ENCODE assay signal across 10 mouse cellular contexts in the genomic region with DNA sequence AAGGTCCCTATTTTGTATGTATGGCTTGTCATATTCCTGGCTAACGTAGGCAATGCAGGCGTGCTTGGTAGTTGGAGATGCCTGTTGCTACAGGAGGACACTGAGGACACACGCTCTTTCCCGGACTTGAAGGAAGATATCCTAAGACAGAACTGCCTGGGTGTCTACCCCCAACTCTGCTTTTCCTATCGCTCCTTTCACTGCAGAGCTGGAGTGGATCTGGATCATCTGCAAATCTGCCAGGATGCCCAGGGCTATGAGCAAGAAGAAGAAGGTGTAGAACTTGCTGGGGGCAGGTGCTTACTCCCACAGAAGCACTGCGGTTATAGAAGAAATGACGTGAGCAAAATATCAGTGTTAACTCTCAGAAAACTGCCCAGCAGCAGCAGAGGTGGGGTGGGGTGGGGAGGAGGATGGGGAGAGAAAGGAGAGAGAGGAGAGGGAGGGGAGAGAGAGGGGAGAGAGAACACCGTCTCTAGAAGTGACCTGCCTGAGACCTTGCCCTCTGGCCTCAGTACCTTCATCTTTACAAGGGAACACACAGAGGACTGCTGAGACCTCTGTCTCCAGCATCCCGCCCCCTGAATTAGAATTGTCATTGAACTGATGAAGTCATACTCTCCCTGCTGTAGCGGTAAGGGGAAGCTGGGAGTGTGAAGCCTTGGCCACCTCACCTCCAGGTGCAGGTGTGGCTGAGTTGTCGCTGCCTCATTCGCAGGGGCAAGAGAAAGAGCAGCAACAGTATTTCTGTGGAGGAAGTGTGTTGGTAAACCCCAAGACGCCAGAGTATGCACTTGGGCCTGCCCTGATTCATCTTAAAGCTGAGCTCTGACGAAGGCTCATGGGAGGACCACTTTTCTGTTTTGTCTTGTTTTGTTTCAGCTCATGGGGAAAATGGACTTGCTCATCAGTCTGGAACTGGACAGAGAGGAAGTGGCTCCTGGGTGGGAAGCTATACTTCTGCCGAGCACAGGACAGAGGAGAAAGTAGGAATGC. TPM values are rescaled to one million over a fixed set of nuclear protein-coding genes. Genes with fewer than 3 reads are reported as not detected.
A peak's percentile ranks its signal among the peaks of the same experiment; 100 is the strongest.
DNase-seq lines count a peak whose midpoint lies in the region; ATAC-seq and TF ChIP-seq lines count a peak whose summit lies in the region.
"Had no signal": no experiment of that assay in that cellular context is flagged by ENCODE, and none has a peak within 500 bp of the region (broad histone marks: within the 10 kb centered on the region; RNA-seq: fewer than 3 reads in every experiment).

No protein-coding gene starts in this region.

- WGBS in kidney, adult 2 months, result 65% methylated on average over 15 of the region's 15 CpGs
- 69% methylated on average over 15 of the region's 15 CpGs for WGBS in heart, embryonic 14.5 days
- 72% methylated on average over 15 of the region's 15 CpGs for WGBS in hindbrain, embryonic 12.5 days

- no peak for TF ChIP-seq CTCF in kidney, adult 2 months (conservative IDR thresholded peaks at IDR 0.05; ENCODE audit: insufficient read depth, insufficient read length, low read depth, low read length)

- H3K4me3 ChIP-seq in kidney, adult 2 months (ENCODE audit: insufficient read depth, low read depth, low read length), result no peak overlapping the region
- no peak overlapping the region for H3K4me3 ChIP-seq in heart, embryonic 14.5 days (ENCODE audit: control insufficient read depth in 1 of 2, insufficient read depth in 1 of 2, low read depth in 1 of 2, low read length in 2 of 2)
- no peak overlapping the region for H3K4me3 ChIP-seq in hindbrain, embryonic 12.5 days
- H3K4me3 ChIP-seq: midbrain, embryonic 15.5 days had no signal

- no peak overlapping the region for H3K4me2 ChIP-seq in heart, embryonic 14.5 days (ENCODE audit: low read length)
- H3K4me2 ChIP-seq in hindbrain, embryonic 12.5 days (replicated peaks), result no peak overlapping the region
- H3K4me2 ChIP-seq: midbrain, embryonic 15.5 days had no signal

- no peaks in the 10 kb centered on the region for H3K27me3 ChIP-seq in kidney, adult 2 months (replicated peaks; ENCODE audit: control insufficient read depth, insufficient read depth, low read length)
- H3K27me3 ChIP-seq in heart, embryonic 14.5 days (ENCODE audit: control insufficient read depth, insufficient read depth, low read length), result no peaks in the 10 kb centered on the region
- H3K27me3 ChIP-seq in hindbrain, embryonic 12.5 days, result no peaks in the 10 kb centered on the region
- H3K27me3 ChIP-seq: midbrain, embryonic 15.5 days had no signal

- no peak for ATAC-seq in heart, embryonic 14.5 days (ENCODE audit: insufficient number of reproducible peaks, insufficient read depth, low FRiP score, low read depth)
- ATAC-seq in cerebellum, adult (ENCODE audit: insufficient number of reproducible peaks, low FRiP score, low TSS enrichment), result no peak
- ATAC-seq in hindbrain, embryonic 12.5 days (ENCODE audit: low FRiP score), result no peak
- ATAC-seq: midbrain, embryonic 15.5 days had no signal

- no peaks in the 10 kb centered on the region for H3K9me3 ChIP-seq in heart, embryonic 14.5 days (ENCODE audit: control insufficient read depth, low read length)
- H3K9me3 ChIP-seq in hindbrain, embryonic 12.5 days (replicated peaks), result no peaks in the 10 kb centered on the region
- H3K9me3 ChIP-seq: midbrain, embryonic 15.5 days had no signal

- no peak for TF ChIP-seq POLR2A in kidney, adult 2 months (IDR thresholded peaks at IDR 0.05; ENCODE audit: low read depth, low read length)

- no peaks in the 10 kb centered on the region for H3K36me3 ChIP-seq in kidney, adult 2 months (ENCODE audit: control insufficient read depth, insufficient read depth, low read length)
- no peaks in the 10 kb centered on the region for H3K36me3 ChIP-seq in heart, embryonic 14.5 days (ENCODE audit: control insufficient read depth, insufficient read depth, low read length)
- H3K36me3 ChIP-seq in hindbrain, embryonic 12.5 days, result no peaks in the 10 kb centered on the region
- H3K36me3 ChIP-seq: G1E; midbrain, embryonic 15.5 days had no signal

- no peak overlapping the region for H3K9ac ChIP-seq in heart, embryonic 14.5 days (ENCODE audit: low read length)
- no peak overlapping the region for H3K9ac ChIP-seq in hindbrain, embryonic 12.5 days
- H3K9ac ChIP-seq: midbrain, embryonic 15.5 days had no signal

- no peak for DNase-seq in kidney, adult 2 months
- no peak for DNase-seq in kidney, postnatal 25 days
- DNase-seq in CD4-positive, CD25-positive, alpha-beta regulatory T cell, adult 2 months (ENCODE audit: low read depth, low spot score), result peak; percentile 82
- DNase-seq in monocyte, adult 2 months (ENCODE audit: low read depth in 1 of 2, low spot score in 2 of 2), result peak; percentile 28 to 31
- DNase-seq in cerebellum, adult 18-20 months, result no peak

- H3K27ac ChIP-seq in kidney, adult 2 months (ENCODE audit: insufficient read depth, low read depth, low read length), result peak overlapping the region; percentile 85
- peak overlapping the region; percentile 58 to 62 for H3K27ac ChIP-seq in heart, embryonic 14.5 days (replicated peaks in 1 of 2; ENCODE audit: control insufficient read depth in 1 of 2, insufficient read depth in 1 of 2, low read depth in 2 of 2, low read length in 2 of 2)
- no peak overlapping the region for H3K27ac ChIP-seq in hindbrain, embryonic 12.5 days
- H3K27ac ChIP-seq: midbrain, embryonic 15.5 days had no signal

- peaks cover 3% of the 10 kb centered on the region; the same call in 1 of the 2 replicates for H3K4me1 ChIP-seq in kidney, adult 2 months (ENCODE audit: control insufficient read depth, insufficient read depth, low read length)
- peaks cover 4 to 5% of the 10 kb centered on the region in 2 experiments; a peak in 2 of 4 replicates for H3K4me1 ChIP-seq in heart, embryonic 14.5 days (ENCODE audit: control insufficient read depth in 2 of 2, insufficient read depth in 2 of 2, low read length in 2 of 2)
- H3K4me1 ChIP-seq in hindbrain, embryonic 12.5 days, result 0 out of 2 replicates have a peak, but pooled peaks cover 6% of the 10 kb centered on the region
- H3K4me1 ChIP-seq: midbrain, embryonic 15.5 days had no signal

RNA-seq across cellular contexts. Expression of a gene that starts 35.5 kb away (rescaled TPM):
- polyA plus RNA-seq in kidney, adult 2 months (2012; rRNA removed), result 7.2 and 9.6 TPM in 2 replicates
- polyA plus RNA-seq in heart, embryonic 14.5 days (2014; fragmentation: Nextera tagmentation; extraction: Ambion mirVana), result 20.6 and 22.4 TPM in 2 replicates
- 24.4 and 26.4 TPM in 2 replicates for polyA plus RNA-seq in hindbrain, embryonic 12.5 days (2016; fragmentation: Nextera tagmentation; extraction: Ambion mirVana)

Comparison
In these comparisons a context has a peak if more than half of its experiments do, and no peak if none do; other contexts are left out.
1. DNase-seq: peak in CD4-positive, CD25-positive, alpha-beta regulatory T cell, adult 2 months (single experiment) and monocyte, adult 2 months (2 of 2); none in kidney, adult 2 months (single experiment), kidney, postnatal 25 days (0 of 2) and cerebellum, adult 18-20 months (0 of 2).